Mouse (Mus musculus): ENCODE results near the gene Babam2. TPM values are rescaled to one million over a fixed set of nuclear protein-coding genes. Genes with fewer than 3 reads are reported as not detected.

Gene Babam2
- total RNA-seq, 2 experiments from 2014 or later = 37.5 to 48.5 TPM

DNA sequence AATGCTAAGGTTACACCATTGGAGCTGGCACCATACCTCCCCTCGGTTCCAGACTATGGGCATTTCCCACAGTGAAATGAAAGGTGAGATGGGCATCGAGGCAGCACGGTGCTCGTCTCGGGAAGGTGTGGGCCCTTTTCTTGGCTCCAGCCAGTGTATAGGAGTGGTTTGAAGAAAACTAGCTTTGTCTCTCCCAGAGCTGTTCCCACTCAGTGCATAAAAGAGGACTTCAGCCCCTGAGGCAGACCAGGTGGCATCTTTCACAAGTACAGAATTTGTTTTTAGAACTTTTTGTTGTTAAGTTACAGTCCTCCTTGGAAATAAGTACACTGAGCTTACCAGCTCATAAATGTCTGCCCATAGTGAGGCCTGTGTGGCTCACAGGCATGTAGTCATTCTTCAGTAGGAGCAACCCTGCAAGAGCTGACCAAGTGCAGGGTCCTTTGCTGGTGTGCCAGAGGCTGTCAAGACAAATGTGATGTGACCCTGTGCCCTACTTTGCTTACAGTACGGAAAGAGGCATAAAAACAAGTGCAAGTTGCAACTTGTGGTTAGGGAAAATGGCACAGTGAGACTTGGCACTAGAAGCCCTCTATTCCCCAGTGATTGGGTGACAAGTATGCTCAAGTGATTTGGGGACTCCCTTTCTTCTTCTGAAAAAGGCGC, 208.9 kb downstream of the Babam2 start:
- intact Hi-C loops (cut with DNase I) = no loop called here
- DNase-seq (ENCODE audit: low spot score in 2 of 2) = no peak

GRCm38 (mm10) chr5:31907959-31908358, 210.5 kb downstream of the Babam2 start:
- intact Hi-C loops (cut with DNase I) = no loop called here
- no peak for DNase-seq (ENCODE audit: low spot score in 2 of 2)

GRCm38 (mm10) chr5:31908818-31909217, 211.3 kb downstream of the Babam2 start:
- intact Hi-C loops (cut with DNase I) = no loop called here
- no peak for DNase-seq (ENCODE audit: low spot score in 2 of 2)

- intact Hi-C loops (cut with DNase I) = no loop called here
- no peak for DNase-seq (ENCODE audit: low spot score in 2 of 2)
Measured at GRCm38 (mm10) chr5:31916241-31916640, 218.8 kb downstream of the Babam2 start.

DNA sequence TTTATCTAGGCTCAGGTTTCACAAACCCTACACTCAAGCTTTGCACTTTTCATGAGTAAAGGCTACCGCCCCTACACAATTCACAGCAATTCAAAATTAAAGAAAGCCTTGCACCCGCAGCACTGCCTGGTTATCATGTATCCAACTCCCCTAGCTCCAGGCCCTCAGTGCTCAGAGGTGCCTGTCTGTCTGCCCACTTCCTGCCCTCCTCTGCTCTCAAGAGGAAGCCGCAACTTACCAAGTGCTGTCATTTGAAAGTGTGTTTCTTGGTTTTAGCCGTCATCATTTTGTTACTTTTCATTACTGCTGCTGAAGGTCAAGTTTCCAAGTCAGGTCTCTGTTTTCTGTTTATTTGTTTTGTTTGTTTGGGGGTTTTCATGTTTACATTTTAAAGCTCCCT, 221.1 kb downstream of the Babam2 start:
- no peak for DNase-seq (ENCODE audit: low spot score in 2 of 2)
- intact Hi-C loops (cut with DNase I) = no loop called here

- DNase-seq (ENCODE audit: low spot score in 2 of 2) = no peak
- intact Hi-C loops (cut with DNase I) = no loop called here
Measured at GRCm38 (mm10) chr5:31920129-31920528, 222.6 kb downstream of the Babam2 start.

GRCm38 (mm10) chr5:31920890-31921289, 223.4 kb downstream of the Babam2 start:
- DNase-seq (ENCODE audit: low spot score in 2 of 2) = no peak
- intact Hi-C loops (cut with DNase I) = no loop called here

- intact Hi-C loops (cut with DNase I) = no loop called here
- DNase-seq (ENCODE audit: low spot score in 2 of 2) = no peak
Measured at GRCm38 (mm10) chr5:31924075-31924474, 226.6 kb downstream of the Babam2 start.

GRCm38 (mm10) chr5:31926551-31926950, 229.1 kb downstream of the Babam2 start:
- intact Hi-C loops (cut with DNase I) = no loop called here
- no peak for DNase-seq (ENCODE audit: low spot score in 2 of 2)

DNA sequence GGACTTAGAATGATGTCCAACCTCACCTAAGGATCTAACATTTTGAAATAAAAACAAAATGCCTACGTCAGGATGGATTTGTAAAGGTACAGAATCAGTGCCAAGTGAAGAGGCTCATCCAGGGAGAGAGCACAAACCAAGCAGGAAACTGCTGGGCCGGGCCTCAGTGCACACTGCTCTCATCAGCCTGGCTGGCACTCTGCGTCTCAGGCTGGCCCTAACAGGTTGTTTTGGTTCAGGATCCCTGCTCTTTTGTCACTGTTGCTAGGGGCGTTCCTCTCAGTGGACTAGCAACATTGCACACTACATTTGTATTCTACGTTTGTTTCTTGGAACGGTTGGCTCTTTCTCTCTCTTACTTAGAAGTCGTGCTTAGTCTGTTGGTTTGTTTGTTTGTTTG, 231.5 kb downstream of the Babam2 start:
- intact Hi-C loops (cut with DNase I) = no loop called here
- DNase-seq (ENCODE audit: low spot score in 2 of 2) = peak in 1 of 2 experiments; percentile 19

- no peak for DNase-seq (ENCODE audit: low spot score in 2 of 2)
- intact Hi-C loops (cut with DNase I) = no loop called here
Measured at GRCm38 (mm10) chr5:31931127-31931625, 233.7 kb downstream of the Babam2 start.

DNA sequence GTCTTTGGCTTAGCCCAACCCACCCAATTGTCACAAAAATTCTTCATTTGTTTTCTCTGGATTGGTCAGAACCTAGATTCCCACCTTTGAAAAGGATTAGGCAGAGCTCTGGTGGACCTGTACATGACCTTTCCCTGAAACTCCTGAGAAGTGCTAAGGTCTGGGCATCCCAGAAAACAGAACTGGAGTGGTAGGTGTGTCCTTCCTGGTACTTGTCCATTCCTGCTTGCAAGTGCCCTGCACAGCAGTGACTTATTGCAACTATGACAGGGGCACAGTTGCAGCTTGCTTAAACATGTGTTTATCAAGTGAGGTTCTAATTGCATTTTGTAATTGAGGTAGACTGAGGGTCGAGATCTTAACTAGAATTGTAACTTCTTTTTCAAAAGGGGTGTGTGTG, 234.2 kb downstream of the Babam2 start:
- intact Hi-C loops (cut with DNase I) = no loop called here
- no peak for DNase-seq (ENCODE audit: low spot score in 2 of 2)

DNA sequence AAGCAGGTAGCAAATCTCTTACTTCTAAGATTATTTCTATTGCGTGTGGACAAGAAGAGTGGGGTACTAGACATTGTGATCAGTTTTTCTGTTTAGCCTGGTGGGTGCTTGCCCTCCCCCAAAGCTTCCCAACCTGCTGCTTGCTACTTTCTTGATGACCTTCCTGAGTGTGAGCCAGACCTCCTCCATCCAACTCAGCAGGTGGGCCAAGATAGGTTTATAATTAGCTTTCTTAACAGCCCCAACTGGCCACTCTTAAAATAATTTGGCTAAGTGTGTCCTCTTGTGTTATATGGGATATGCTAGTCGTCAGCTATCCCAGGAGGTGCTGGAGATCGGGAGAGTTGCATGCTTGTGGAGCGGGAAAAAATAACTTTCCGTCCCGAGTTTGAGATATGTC, 235.8 kb downstream of the Babam2 start:
- DNase-seq (ENCODE audit: low spot score in 2 of 2) = no peak
- intact Hi-C loops (cut with DNase I) = no loop called here

- intact Hi-C loops (cut with DNase I) = no loop called here
- no peak for DNase-seq (ENCODE audit: low spot score in 2 of 2)
Measured at GRCm38 (mm10) chr5:31934397-31934796, 236.9 kb downstream of the Babam2 start.

DNA sequence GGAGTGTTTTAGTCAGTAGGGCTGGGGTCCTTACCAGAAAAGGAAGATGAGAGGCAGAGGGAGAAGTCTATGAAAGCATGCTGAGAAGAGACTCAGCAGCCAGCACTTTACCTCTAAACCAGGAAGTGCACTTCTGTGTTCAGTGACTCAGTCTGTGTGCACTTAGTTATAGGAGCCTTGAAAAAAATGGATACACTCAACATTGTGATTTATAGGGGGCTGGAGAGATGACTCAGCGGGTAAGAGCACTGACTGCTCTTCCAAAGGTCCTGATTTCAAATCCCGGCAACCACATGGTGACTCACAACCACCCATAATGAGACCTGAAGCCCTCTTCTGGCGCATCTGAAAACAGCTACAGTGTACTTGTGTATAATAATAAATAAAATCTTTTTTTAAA, 238.5 kb downstream of the Babam2 start:
- intact Hi-C loops (cut with DNase I) = no loop called here
- DNase-seq (ENCODE audit: low spot score in 2 of 2) = no peak

DNA sequence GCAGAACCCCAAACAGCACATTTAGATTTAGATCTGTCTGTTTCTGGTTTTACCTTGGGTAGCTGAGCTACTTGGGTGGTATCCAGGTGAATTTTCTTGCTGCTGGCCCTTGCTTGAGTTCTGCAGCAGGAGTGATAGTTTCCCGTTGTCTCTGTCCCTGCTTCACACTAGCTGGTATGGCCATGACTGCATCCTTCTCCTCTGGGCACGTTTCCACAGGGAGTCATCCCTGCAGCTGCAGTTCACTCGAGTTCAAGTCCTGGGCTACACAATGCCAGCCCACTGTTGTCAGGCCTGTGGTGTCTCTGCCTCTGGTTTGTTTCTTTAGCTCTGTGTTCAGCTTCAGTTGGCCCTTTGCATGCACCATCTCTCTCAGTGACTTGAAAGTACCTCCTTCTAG, 239.0 kb downstream of the Babam2 start:
- intact Hi-C loops (cut with DNase I) = no loop called here
- no peak for DNase-seq (ENCODE audit: low spot score in 2 of 2)

GRCm38 (mm10) chr5:31940876-31941275, 243.4 kb downstream of the Babam2 start:
- DNase-seq (ENCODE audit: low spot score in 2 of 2) = no peak
- intact Hi-C loops (cut with DNase I) = no loop called here

DNA sequence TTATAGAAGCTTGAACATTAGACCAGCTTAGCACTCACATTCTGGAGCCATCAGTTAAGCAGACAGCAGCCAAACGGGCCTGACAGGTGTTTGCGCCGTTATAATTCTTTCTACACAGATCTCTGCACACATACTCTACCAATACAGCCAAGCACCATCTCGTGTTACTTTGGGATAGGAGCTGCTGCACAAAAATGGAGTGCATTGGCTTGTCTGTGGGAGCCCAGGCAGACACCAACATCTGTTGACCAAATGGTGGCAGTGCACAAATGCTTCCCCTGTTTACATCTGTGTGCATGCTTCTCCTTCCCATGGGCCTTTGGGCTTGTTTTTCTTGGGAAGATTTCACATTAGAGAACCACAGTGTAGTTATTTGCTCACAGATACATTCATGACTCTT, 249.7 kb downstream of the Babam2 start:
- intact Hi-C loops (cut with DNase I) = no loop called here
- no peak for DNase-seq (ENCODE audit: low spot score in 2 of 2)

DNA sequence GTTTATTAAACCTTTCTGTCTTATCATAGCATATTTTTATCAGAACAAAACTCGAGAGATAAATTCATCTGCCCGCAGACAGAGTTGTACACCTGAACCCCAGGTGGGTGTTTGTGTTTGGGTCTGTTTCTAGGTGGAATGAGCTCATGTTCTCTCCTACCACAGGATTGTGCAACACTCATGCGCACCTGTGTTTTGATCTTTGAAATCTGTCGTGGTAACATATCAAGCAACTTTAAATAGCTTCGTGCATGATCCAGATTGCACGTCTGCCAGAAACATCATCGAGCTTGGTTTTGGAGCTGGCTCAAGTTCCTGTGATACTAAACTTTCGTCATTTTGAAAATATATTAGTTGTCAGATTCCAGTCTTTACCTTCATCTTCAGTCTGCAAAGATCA, 251.9 kb downstream of the Babam2 start:
- intact Hi-C loops (cut with DNase I) = no loop called here
- no peak for DNase-seq (ENCODE audit: low spot score in 2 of 2)

- intact Hi-C loops (cut with DNase I) = no loop called here
- no peak for DNase-seq (ENCODE audit: low spot score in 2 of 2)
Measured at GRCm38 (mm10) chr5:31950532-31950931, 253.0 kb downstream of the Babam2 start.

DNA sequence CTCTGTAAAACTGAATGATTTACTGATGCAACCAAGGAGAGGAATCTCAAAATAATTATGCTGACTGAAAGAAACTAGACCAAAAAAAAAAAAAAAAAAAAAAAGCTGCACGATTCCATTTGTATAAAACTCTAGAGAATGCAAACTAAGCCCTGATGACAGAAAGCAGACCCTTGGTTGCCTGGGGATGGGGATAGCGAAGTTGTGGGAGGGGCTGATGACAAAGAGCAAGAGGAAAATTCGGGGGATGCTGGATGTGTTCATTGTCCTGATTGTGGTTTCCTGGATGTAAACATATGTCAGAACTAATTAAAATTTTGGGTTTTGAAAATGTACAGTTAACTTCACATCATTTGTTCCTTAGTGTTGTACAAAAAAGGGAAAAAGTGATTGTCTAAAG, 257.7 kb downstream of the Babam2 start:
- no peak for DNase-seq (ENCODE audit: low spot score in 2 of 2)
- intact Hi-C loops (cut with DNase I) = no loop called here

DNA sequence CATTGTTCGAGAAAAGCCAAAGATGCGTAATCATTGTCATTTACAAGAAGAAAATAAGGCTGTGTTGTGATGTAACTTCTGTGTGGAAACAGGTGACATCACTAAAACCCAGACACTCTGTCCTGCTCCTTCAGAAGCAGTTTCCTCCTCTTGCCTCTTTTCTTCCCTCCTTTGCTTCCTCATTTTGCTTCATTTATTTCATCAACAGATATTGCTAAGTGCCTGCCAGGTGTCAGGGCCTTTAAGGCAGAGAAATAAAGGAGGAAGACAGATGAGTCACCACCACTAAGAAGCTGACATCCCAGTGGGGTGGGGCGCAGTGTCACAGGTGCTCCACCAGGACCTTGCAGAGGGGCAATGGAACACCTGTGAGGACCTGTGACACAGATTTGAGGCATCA, 258.9 kb downstream of the Babam2 start:
- DNase-seq (ENCODE audit: low spot score in 2 of 2) = no peak
- intact Hi-C loops (cut with DNase I) = no loop called here

Data from left cerebral cortex, postnatal 36 days (tissue).